Mouse (Mus musculus) intestine, embryonic 15.5 days (tissue): ENCODE measurements around the gene Lrriq1. TPM values are rescaled to one million over a fixed set of nuclear protein-coding genes. Genes with fewer than 3 reads are reported as not detected.

Source experiments
- ATAC-seq: fragments of 200-750 bp; cut with Nextera tagmentation; 2 replicates; pipeline ENCODE4 v1.8.0; 2017; ENCODE audit warnings: moderate TSS enrichment, moderate library complexity
- H3K27ac ChIP-seq: fragments of 300-500 bp; sonication (generic); 2 replicates; pipeline ENCODE4 v1.5.1; 2015; ENCODE audit warnings: mild to moderate bottlenecking, inconsistent platforms
- H3K27me3 ChIP-seq: fragments of 300-500 bp; sonication (generic); replicated peaks from 2 replicates; pipeline ENCODE4 v1.6.1; 2015; ENCODE audit warnings: inconsistent platforms
- H3K36me3 ChIP-seq: fragments of 300-500 bp; sonication (generic); 2 replicates; pipeline ENCODE4 v1.6.1; 2015; ENCODE audit warnings: inconsistent platforms
- H3K4me1 ChIP-seq: fragments of 300-500 bp; sonication (generic); replicated peaks from 2 replicates; pipeline ENCODE4 v1.6.1; 2015; ENCODE audit warnings: inconsistent platforms
- H3K4me2 ChIP-seq: fragments of 300-500 bp; sonication (generic); replicated peaks from 2 replicates; pipeline ENCODE4 v1.6.1; 2015; ENCODE audit warnings: mild to moderate bottlenecking, inconsistent platforms
- H3K4me3 ChIP-seq: fragments of 300-500 bp; sonication (generic); replicated peaks from 2 replicates; pipeline ENCODE4 v1.5.1; 2015; ENCODE audit warnings: inconsistent platforms
- H3K9ac ChIP-seq: fragments of 300-500 bp; sonication (generic); 2 replicates; pipeline ENCODE4 v1.6.1; 2015; ENCODE audit warnings: inconsistent platforms
- H3K9me3 ChIP-seq: fragments of 300-500 bp; sonication (generic); 2 replicates; pipeline ENCODE4 v1.6.1; 2016; ENCODE audit warnings: inconsistent platforms
- WGBS: fragments of 180-500 bp; shearing (Covaris S2); methylation state at CpG from one replicate; pipeline ENCODE4 v1.1.7; 2015; 5-methylcytosine and 5-hydroxymethylcytosine counted together
- polyA plus RNA-seq: library from polyadenylated mRNA; unstranded; fragments of >200 nt; fragmentation: Nextera tagmentation; extraction: Ambion mirVana; gene quantifications from 2 replicates; pipeline ENCODE4 v1.2.1, GENCODE M21; 2015

The Lrriq1 gene
- polyA plus RNA-seq, 1 experiment from 2014 or later, result 0.38 TPM

DNA sequence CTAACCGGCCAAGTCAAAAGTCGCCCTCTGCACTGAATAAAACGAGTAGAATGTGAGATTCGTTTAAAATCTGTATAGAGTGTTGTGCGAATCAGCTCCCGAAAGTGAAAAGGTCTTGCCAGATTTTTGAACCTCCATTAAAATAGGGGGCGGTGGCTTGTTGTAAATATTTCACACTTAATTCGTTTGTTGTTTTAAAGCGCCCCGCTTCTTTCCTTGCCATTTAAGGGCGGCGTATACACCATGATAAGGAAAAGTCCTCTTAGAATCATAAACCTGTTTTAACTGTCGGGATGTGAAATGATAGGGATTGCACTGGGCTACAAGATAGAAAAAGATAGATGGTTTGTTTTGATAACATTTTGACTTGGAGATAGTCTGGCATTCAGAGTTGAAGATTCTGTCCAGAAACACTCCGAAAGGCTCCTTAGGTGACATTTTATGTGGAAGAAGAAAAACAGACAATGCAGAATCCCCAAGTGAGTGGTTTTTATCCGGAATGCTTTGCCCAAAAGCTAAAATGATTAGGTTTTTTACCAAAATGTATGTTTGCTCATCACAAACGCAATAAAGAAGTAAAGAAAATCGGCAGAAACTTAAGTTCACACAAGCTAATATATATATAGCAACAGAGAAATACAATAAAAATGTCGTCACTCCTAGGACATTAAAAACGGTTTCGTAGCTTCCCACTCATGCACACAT, 208.7 kb downstream of the Lrriq1 start:
- Histone ChIP-seq H3K27ac (no peak overlapping the region), H3K36me3 (no peaks in the 10 kb centered on the region), H3K9ac (no peak overlapping the region), H3K4me1 (peaks cover 7% of the 10 kb centered on the region), H3K4me3 (no peak overlapping the region), H3K9me3 (no peaks in the 10 kb centered on the region), H3K4me2 (no peak overlapping the region), H3K27me3 (peaks cover 52% of the 10 kb centered on the region)
- 2% methylated on average over 20 of the region's 20 CpGs for WGBS
- ATAC-seq, result no peak

DNA sequence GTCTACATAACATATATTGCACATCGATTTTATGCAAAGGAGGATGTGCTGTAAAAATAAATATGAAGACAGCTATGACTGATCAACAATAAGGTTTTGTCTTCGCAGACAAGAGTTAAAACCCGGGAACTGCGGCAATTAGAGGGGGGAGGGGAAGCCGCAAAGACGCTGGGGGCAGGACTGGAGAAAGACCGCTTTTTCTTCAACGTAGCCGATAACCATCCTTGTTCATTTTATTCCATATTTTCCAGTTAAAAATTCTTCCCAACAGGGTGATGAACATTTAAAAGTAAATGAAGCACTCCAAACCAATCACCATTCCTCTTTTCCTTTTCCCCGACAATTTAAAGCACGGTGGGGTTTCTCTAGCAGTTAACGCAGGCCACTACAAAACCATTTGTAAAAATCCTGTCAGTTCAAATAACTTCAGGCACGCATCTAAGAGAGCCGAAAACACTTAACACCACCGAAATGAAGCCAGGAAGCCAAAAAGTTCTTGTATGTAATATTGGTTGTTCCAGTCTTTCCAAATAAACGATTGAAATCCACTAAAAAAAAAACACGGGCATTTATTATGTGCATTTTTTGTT, 209.4 kb downstream of the Lrriq1 start:
- ATAC-seq, result no peak
- Histone ChIP-seq H3K4me1 (peaks cover 7% of the 10 kb centered on the region), H3K36me3 (no peaks in the 10 kb centered on the region), H3K9me3 (no peaks in the 10 kb centered on the region), H3K27me3 (peaks cover 46% of the 10 kb centered on the region), H3K9ac (no peak overlapping the region), H3K4me2 (no peak overlapping the region), H3K27ac (no peak overlapping the region), H3K4me3 (no peak overlapping the region)
- 1% methylated on average over 17 of the region's 17 CpGs for WGBS

DNA sequence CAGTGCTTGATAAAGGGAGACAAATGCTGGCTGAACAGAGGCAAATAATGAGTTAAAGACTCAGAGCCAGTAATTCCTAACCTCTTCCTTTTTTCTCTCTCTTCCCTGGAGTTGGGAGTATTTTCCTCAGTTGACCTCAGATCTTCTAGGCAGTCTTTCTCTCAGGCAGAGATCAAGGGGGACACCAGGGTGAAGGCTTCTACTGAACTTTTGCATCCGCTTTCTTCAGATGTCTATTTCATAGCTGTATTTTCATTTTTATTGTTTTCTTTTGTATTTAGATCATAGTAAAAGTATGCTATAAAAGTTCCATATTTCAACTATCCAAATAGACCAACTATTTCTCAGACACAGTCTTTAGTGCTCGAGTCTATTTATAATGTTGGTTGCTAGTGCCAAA, 233.6 kb downstream of the Lrriq1 start:
- Histone ChIP-seq H3K9ac (no peak overlapping the region), H3K27ac (no peak overlapping the region)
- WGBS, result 64% methylated on average over 2 of the region's 2 CpGs

DNA sequence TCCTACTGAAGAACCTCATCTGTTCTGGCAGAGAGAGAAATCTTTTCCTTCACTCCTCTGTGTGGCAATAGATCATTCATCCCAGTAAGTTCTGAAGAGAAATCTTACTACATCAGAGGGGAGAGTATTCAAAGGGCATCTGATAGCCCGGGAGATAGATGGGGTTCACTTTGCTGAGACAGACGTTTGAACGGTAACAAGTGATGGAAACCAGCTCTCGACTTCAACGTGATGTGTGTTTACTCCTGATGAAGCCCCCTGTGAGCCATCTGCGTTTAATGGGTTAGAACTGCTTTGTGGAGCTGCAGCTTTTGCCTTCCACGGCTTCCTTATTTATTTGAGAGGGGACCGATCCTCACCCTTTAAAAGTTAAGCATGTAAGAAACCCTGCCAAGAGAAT, 235.2 kb downstream of the Lrriq1 start:
- ATAC-seq, result no peak
- WGBS, result 18% methylated on average over 8 of the region's 8 CpGs

More for the DNA sequence above, 233.6 kb downstream of the Lrriq1 start:
- H3K4me3 ChIP-seq, result no peak overlapping the region
- H3K36me3 ChIP-seq, result no peaks in the 10 kb centered on the region
- 0 out of 2 replicates have a peak, but pooled peaks cover 3% of the 10 kb centered on the region for H3K27me3 ChIP-seq
- H3K4me2 ChIP-seq, result no peak overlapping the region
- ATAC-seq, result no peak
- H3K9me3 ChIP-seq, result no peaks in the 10 kb centered on the region
- H3K4me1 ChIP-seq, result no peaks in the 10 kb centered on the region

DNA sequence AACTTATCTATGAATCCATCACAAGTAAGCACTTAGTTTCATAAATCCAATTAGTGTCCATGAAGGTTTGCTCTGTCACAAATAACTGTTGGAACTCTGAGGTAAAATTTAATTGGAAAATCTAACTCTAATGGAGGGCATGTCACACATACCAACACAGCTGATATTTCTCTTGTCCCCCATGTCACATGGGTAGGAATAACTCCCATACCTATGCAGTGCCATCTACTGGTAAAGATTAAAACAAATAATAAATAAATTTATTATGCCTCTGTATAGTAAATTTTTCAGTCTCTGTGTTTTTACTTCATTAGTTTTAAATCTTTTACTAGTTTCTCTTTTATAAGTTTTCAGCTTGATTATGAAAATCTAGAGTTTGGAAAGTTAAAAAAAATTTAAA, 236.5 kb downstream of the Lrriq1 start:
- no peak for ATAC-seq
- no peak overlapping the region for H3K4me2 ChIP-seq
- H3K4me1 ChIP-seq, result no peaks in the 10 kb centered on the region
- H3K27me3 ChIP-seq, result 0 out of 2 replicates have a peak, but pooled peaks cover 3% of the 10 kb centered on the region
- H3K27ac ChIP-seq, result no peak overlapping the region
- no peak overlapping the region for H3K4me3 ChIP-seq
- no peaks in the 10 kb centered on the region for H3K9me3 ChIP-seq
- no peak overlapping the region for H3K9ac ChIP-seq
- no peaks in the 10 kb centered on the region for H3K36me3 ChIP-seq

More for the DNA sequence above, 235.2 kb downstream of the Lrriq1 start:
- Histone ChIP-seq H3K27me3 (0 out of 2 replicates have a peak, but pooled peaks cover 3% of the 10 kb centered on the region), H3K4me3 (no peak overlapping the region), H3K4me1 (no peaks in the 10 kb centered on the region), H3K9me3 (no peaks in the 10 kb centered on the region), H3K4me2 (no peak overlapping the region), H3K9ac (no peak overlapping the region), H3K27ac (no peak overlapping the region), H3K36me3 (no peaks in the 10 kb centered on the region)

Other genes with a start within 250 kb of the Lrriq1 start
- not detected in 2 replicates for gene Alx1, start 206.1 kb downstream of the Lrriq1 start, polyA plus RNA-seq
- 5.2 and 6.1 TPM in 2 replicates for gene Slc6a15, start 131.5 kb upstream of the Lrriq1 start, polyA plus RNA-seq